Mouse (Mus musculus) midbrain, embryonic 13.5 days (tissue): ENCODE measurements around the gene Olfr1338. TPM values are rescaled to one million over a fixed set of nuclear protein-coding genes. Genes with fewer than 3 reads are reported as not detected.
"Not testable (repeated sequence)": the region's sequence is repeated elsewhere in the genome, so short reads cannot be mapped to it uniquely, and the experiment has no call there.

Experiments
- ATAC-seq: fragments of 200-750 bp; cut with Nextera tagmentation; 2 replicates; pipeline ENCODE4 v1.8.0; 2017; ENCODE audit warnings: mild to moderate bottlenecking, moderate TSS enrichment, moderate library complexity
- H3K27ac ChIP-seq: fragments of 300-500 bp; sonication (generic); 2 replicates; pipeline ENCODE4 v1.5.1; 2015; ENCODE audit warnings: inconsistent platforms, mild to moderate bottlenecking, moderate library complexity
- H3K27me3 ChIP-seq: fragments of 300-500 bp; sonication (generic); 2 replicates; pipeline ENCODE4 v1.6.1; 2015; ENCODE audit warnings: mild to moderate bottlenecking, inconsistent platforms
- H3K36me3 ChIP-seq: fragments of 300-500 bp; sonication (generic); 2 replicates; pipeline ENCODE4 v1.6.1; 2015; ENCODE audit warnings: mild to moderate bottlenecking, inconsistent platforms
- H3K4me1 ChIP-seq: fragments of 300-500 bp; sonication (generic); replicated peaks from 2 replicates; pipeline ENCODE4 v1.6.1; 2015; ENCODE audit warnings: inconsistent platforms
- H3K4me2 ChIP-seq: fragments of 300-500 bp; sonication (generic); replicated peaks from 2 replicates; pipeline ENCODE4 v1.6.1; 2015; ENCODE audit warnings: moderate library complexity, mild to moderate bottlenecking, inconsistent platforms
- H3K4me3 ChIP-seq: fragments of 300-500 bp; sonication (generic); replicated peaks from 2 replicates; pipeline ENCODE4 v1.5.1; 2015; ENCODE audit warnings: mild to moderate bottlenecking, inconsistent platforms
- H3K9ac ChIP-seq: fragments of 300-500 bp; sonication (generic); replicated peaks from 2 replicates; pipeline ENCODE4 v1.6.1; 2015; ENCODE audit warnings: mild to moderate bottlenecking, inconsistent platforms
- H3K9me3 ChIP-seq: fragments of 300-500 bp; sonication (generic); 2 replicates; pipeline ENCODE4 v1.6.1; 2016; ENCODE audit warnings: mild to moderate bottlenecking, inconsistent platforms
- WGBS: fragments of 180-500 bp; shearing (Covaris S2); methylation state at CpG from one replicate; pipeline ENCODE4 v1.1.7; 2015; 5-methylcytosine and 5-hydroxymethylcytosine counted together
- polyA plus RNA-seq: library from polyadenylated mRNA; unstranded; fragments of >200 nt; fragmentation: Nextera tagmentation; extraction: Ambion mirVana; gene quantifications from 2 replicates; pipeline ENCODE4 v1.2.1, GENCODE M21; 2015

Gene Olfr1338
- polyA plus RNA-seq: not detected in 2 replicates

DNA sequence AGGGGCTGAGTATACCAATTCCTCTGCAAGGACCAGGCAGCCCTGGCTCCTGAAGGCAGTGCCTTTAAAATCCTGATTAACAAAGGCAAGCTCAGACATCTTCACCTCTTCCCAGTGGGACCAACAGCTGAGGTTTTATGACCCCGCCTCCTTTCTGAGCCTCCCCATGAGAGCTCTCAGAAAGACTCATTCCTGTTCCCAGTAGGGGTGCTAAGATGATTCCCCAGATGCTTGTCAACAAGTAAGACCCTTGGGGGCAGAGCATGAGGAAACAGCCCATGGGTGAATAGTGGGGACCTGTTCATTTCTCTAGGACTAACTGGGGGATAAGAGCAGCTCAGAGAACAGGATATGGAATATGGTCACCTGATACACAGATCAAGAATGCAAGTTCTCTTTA lies at the start of gene Olfr1338:
Olfr1338 (minus strand) TSS at position 101 of the 400 bp plus-strand sequence.
- H3K27me3 ChIP-seq: no peaks in the 10 kb centered on the region
- H3K4me1 ChIP-seq: no peaks in the 10 kb centered on the region
- H3K9ac ChIP-seq: no peak within 1 kb of the TSS
- 85% methylated on average over 1 of the region's 1 CpGs for WGBS
- no peak within 1 kb of the TSS for H3K4me3 ChIP-seq
- no peaks in the 10 kb centered on the region for H3K36me3 ChIP-seq
- no peak for ATAC-seq
- no peak within 1 kb of the TSS for H3K27ac ChIP-seq
- no peaks in the 10 kb centered on the region for H3K9me3 ChIP-seq
- no peak within 1 kb of the TSS for H3K4me2 ChIP-seq

DNA sequence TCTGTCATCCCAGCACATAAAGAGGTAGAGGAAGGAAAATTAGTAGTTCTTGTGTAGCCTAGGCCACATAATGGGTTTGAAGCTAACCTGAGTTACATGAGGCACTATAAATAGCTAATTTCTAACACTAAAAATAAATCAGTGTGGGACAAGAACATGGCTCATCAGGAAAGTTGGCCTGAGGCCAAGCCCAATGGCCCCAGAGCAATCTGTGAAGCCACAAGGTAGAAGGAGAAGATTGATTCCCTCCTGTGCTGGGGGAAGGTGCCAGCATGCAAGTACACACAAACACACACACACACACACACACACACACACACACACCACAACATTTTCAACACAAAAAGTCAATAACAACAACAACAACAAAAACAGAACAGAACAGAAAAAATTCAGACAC lies 34.3 kb upstream of the Olfr1338 start:
- H3K4me1 ChIP-seq, H3K36me3 ChIP-seq, H3K9ac ChIP-seq, H3K4me2 ChIP-seq, H3K4me3 ChIP-seq, H3K27me3 ChIP-seq, H3K9me3 ChIP-seq, ATAC-seq, H3K27ac ChIP-seq: not testable (repeated sequence)

- Histone ChIP-seq H3K4me2 (no peak within 1 kb of the TSS), H3K9me3 (no peaks in the 10 kb centered on the region), H3K9ac (no peak within 1 kb of the TSS), H3K27me3 (no peaks in the 10 kb centered on the region), H3K4me3 (no peak within 1 kb of the TSS), H3K4me1 (no peaks in the 10 kb centered on the region), H3K36me3 (no peaks in the 10 kb centered on the region), H3K27ac (no peak within 1 kb of the TSS)
- 81% methylated on average over 2 of the region's 2 CpGs for WGBS
- ATAC-seq: no peak
Observed at GRCm38 (mm10) chr4:118782486-118782885, 23.9 kb upstream of the Olfr1338 start, which contains the start of gene Olfr1337. Gene Olfr1337 (minus strand): TSS chr4:118782586.

GRCm38 (mm10) chr4:118741881-118742280 lies 16.7 kb downstream of the Olfr1338 start:
- Histone ChIP-seq H3K4me1 (peaks cover 10% of the 10 kb centered on the region), H3K27ac (no peak overlapping the region), H3K36me3 (no peaks in the 10 kb centered on the region), H3K9ac (no peak overlapping the region), H3K4me2 (peak overlapping the region; percentile 20), H3K4me3 (no peak overlapping the region; the same call in 1 of the 2 replicates), H3K9me3 (no peaks in the 10 kb centered on the region; the same call in none of the 2 replicates), H3K27me3 (peaks cover 25% of the 10 kb centered on the region)
- no peak for ATAC-seq
- WGBS: 2% methylated on average over 16 of the region's 16 CpGs

- Histone ChIP-seq H3K9ac (no peak overlapping the region), H3K4me1 (peaks cover 10% of the 10 kb centered on the region), H3K27ac (no peak overlapping the region), H3K9me3 (no peaks in the 10 kb centered on the region; the same call in none of the 2 replicates), H3K4me2 (peak overlapping the region; percentile 20; the same call in 1 of the 2 replicates), H3K4me3 (no peak overlapping the region; the same call in 1 of the 2 replicates), H3K36me3 (no peaks in the 10 kb centered on the region), H3K27me3 (peaks cover 25% of the 10 kb centered on the region)
- WGBS: 3% methylated on average over 11 of the region's 11 CpGs
- ATAC-seq: no peak
Observed at GRCm38 (mm10) chr4:118740988-118741698, 17.4 kb downstream of the Olfr1338 start.

GRCm38 (mm10) chr4:118739574-118739973 lies 19.0 kb downstream of the Olfr1338 start:
- Histone ChIP-seq H3K36me3 (no peaks in the 10 kb centered on the region), H3K27ac (no peak overlapping the region), H3K4me3 (no peak overlapping the region), H3K4me1 (peaks cover 10% of the 10 kb centered on the region), H3K27me3 (peaks cover 25% of the 10 kb centered on the region), H3K4me2 (no peak overlapping the region), H3K9ac (no peak overlapping the region), H3K9me3 (no peaks in the 10 kb centered on the region; the same call in 1 of the 2 replicates)
- 60% methylated on average over 3 of the region's 3 CpGs for WGBS
- no peak for ATAC-seq

- WGBS: 100% methylated on average over 1 of the region's 1 CpGs
Observed at GRCm38 (mm10) chr4:118731875-118732274, 26.7 kb downstream of the Olfr1338 start, which contains the start of gene Olfr1339. Gene Olfr1339 (plus strand): TSS chr4:118732175.

DNA sequence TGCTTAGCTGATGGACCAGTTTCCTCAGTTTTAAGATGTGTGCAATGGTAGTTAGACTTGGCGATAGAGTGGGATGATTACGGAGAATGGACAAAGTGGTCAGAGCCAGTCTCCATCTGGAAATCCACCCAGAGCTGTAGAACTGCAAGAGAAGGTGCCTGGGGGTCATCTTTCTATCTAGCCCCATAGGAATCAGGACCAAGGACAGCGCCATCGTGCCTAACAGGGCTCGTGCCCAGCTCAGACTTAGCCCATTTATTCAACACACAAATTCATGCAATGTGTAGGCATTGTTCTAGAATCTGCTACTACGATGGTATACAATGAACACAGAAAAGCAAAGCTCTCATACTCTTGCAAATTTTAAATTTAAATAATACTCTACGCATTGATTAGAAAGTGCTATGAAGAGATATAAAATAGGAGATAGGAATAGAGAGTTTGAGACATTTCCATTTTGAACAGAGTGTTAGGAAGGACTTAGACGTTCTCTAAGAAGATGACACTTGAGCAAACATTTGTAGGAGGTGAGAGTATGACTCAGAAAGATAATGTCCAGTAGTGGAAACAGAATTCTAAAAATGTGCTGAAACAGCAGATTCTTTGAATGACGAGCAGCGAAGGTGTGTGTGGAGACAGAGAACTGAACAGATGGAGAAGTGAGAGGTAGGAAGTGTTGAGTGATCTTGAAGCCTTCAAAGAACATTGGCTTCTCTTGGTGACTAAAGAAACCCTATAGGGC lies 36.6 kb downstream of the Olfr1338 start:
- H3K9ac ChIP-seq: no peak overlapping the region
- no peak for ATAC-seq
- H3K4me1 ChIP-seq: no peaks in the 10 kb centered on the region
- 57% methylated on average over 10 of the region's 10 CpGs for WGBS
- no peaks in the 10 kb centered on the region for H3K27me3 ChIP-seq
- H3K9me3 ChIP-seq: no peaks in the 10 kb centered on the region
- H3K27ac ChIP-seq: no peak overlapping the region
- no peaks in the 10 kb centered on the region for H3K36me3 ChIP-seq
- H3K4me3 ChIP-seq: no peak overlapping the region
- no peak overlapping the region for H3K4me2 ChIP-seq

More at GRCm38 (mm10) chr4:118731875-118732274, 26.7 kb downstream of the Olfr1338 start, which contains the start of gene Olfr1339:
- no peak for ATAC-seq
- H3K4me1 ChIP-seq: no peaks in the 10 kb centered on the region
- H3K9ac ChIP-seq: no peak within 1 kb of the TSS
- H3K4me2 ChIP-seq: no peak within 1 kb of the TSS
- no peaks in the 10 kb centered on the region for H3K36me3 ChIP-seq
- H3K27ac ChIP-seq: no peak within 1 kb of the TSS
- H3K27me3 ChIP-seq: no peaks in the 10 kb centered on the region
- H3K4me3 ChIP-seq: no peak within 1 kb of the TSS
- H3K9me3 ChIP-seq: no peaks in the 10 kb centered on the region

- Histone ChIP-seq H3K4me2 (no peak within 1 kb of the TSS), H3K27me3 (no peaks in the 10 kb centered on the region), H3K27ac (no peak within 1 kb of the TSS), H3K9ac (no peak within 1 kb of the TSS), H3K4me3 (no peak within 1 kb of the TSS), H3K36me3 (no peaks in the 10 kb centered on the region), H3K9me3 (no peaks in the 10 kb centered on the region), H3K4me1 (no peaks in the 10 kb centered on the region)
- ATAC-seq: no peak
Observed at GRCm38 (mm10) chr4:118719838-118720237, 38.7 kb downstream of the Olfr1338 start, which contains the start of gene Olfr1340. Gene Olfr1340 (plus strand): TSS chr4:118720138.

GRCm38 (mm10) chr4:118711656-118712055 lies 46.9 kb downstream of the Olfr1338 start:
- WGBS: 11% methylated on average over 1 of the region's 1 CpGs
- Histone ChIP-seq H3K9ac (no peak overlapping the region), H3K4me1 (no peaks in the 10 kb centered on the region), H3K27me3 (no peaks in the 10 kb centered on the region), H3K4me2 (no peak overlapping the region), H3K9me3 (no peaks in the 10 kb centered on the region), H3K4me3 (no peak overlapping the region), H3K36me3 (no peaks in the 10 kb centered on the region), H3K27ac (no peak overlapping the region)
- ATAC-seq: no peak

DNA sequence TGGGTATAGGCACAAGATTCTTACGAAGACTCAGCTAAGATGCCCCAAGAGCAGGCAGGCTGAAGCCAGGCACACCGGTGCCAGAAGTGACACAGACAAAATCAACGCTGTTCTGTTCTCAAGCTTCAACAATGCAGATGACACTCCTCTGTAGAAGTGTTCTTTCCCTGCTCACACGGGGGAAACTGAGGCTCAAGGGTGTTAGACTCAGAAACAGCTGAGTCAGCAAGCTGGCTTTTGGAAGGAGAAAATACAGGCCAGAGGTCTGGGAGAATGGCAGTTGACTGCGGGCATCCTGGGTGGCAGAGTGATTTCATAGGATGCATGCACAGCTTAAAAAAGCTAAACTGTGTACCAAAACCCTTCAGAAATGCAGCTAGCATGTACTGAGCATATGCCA lies 50.5 kb downstream of the Olfr1338 start:
- no peaks in the 10 kb centered on the region for H3K4me1 ChIP-seq
- no peak for ATAC-seq
- WGBS: 86% methylated on average over 5 of the region's 5 CpGs
- no peak overlapping the region for H3K9ac ChIP-seq
- no peaks in the 10 kb centered on the region for H3K36me3 ChIP-seq
- no peaks in the 10 kb centered on the region for H3K9me3 ChIP-seq
- H3K27ac ChIP-seq: no peak overlapping the region
- no peak overlapping the region for H3K4me2 ChIP-seq
- no peak overlapping the region for H3K4me3 ChIP-seq
- no peaks in the 10 kb centered on the region for H3K27me3 ChIP-seq

GRCm38 (mm10) chr4:118703223-118703622 lies 55.3 kb downstream of the Olfr1338 start, which contains the start of gene Olfr1341:
Gene Olfr1341 (plus strand): TSS chr4:118703523.
- Histone ChIP-seq H3K27me3 (no peaks in the 10 kb centered on the region), H3K4me2 (no peak within 1 kb of the TSS), H3K4me1 (no peaks in the 10 kb centered on the region), H3K27ac (no peak within 1 kb of the TSS), H3K9ac (no peak within 1 kb of the TSS), H3K4me3 (no peak within 1 kb of the TSS), H3K36me3 (no peaks in the 10 kb centered on the region), H3K9me3 (no peaks in the 10 kb centered on the region)
- ATAC-seq: no peak
- 80% methylated on average over 3 of the region's 3 CpGs for WGBS
